Mouse (Mus musculus) hindbrain, embryonic 12.5 days (tissue): ENCODE measurements around the gene 1700016K19Rik. TPM values are rescaled to one million over a fixed set of nuclear protein-coding genes. Genes with fewer than 3 reads are reported as not detected.

ENCODE experiments used
- ATAC-seq: fragments of 200-750 bp; cut with Nextera tagmentation; 2 replicates; pipeline ENCODE4 v1.8.0; 2017; ENCODE audit warnings: moderate TSS enrichment; ENCODE audit not compliant: low FRiP score
- H3K27ac ChIP-seq: fragments of 300-500 bp; sonication (generic); 2 replicates; pipeline ENCODE4 v1.5.1; 2016; ENCODE audit warnings: mild to moderate bottlenecking
- H3K27me3 ChIP-seq: fragments of 300-500 bp; sonication (generic); 2 replicates; pipeline ENCODE4 v1.6.1; 2016; ENCODE audit warnings: mild to moderate bottlenecking
- H3K36me3 ChIP-seq: fragments of 300-500 bp; sonication (generic); 2 replicates; pipeline ENCODE4 v1.6.1; 2016; ENCODE audit warnings: mild to moderate bottlenecking
- H3K4me1 ChIP-seq: fragments of 300-500 bp; sonication (generic); 2 replicates; pipeline ENCODE4 v1.6.1; 2016
- H3K4me2 ChIP-seq: fragments of 300-500 bp; sonication (generic); replicated peaks from 2 replicates; pipeline ENCODE4 v1.6.1; 2016; ENCODE audit warnings: mild to moderate bottlenecking
- H3K4me3 ChIP-seq: fragments of 300-500 bp; sonication (generic); 2 replicates; pipeline ENCODE4 v1.5.1; 2016; ENCODE audit warnings: mild to moderate bottlenecking
- H3K9ac ChIP-seq: fragments of 300-500 bp; sonication (generic); 2 replicates; pipeline ENCODE4 v1.6.1; 2016; ENCODE audit warnings: mild to moderate bottlenecking, moderate library complexity
- H3K9me3 ChIP-seq: fragments of 300-500 bp; sonication (generic); replicated peaks from 2 replicates; pipeline ENCODE4 v1.6.1; 2016; ENCODE audit warnings: mild to moderate bottlenecking
- WGBS: fragments of 180-500 bp; shearing (Covaris S2); methylation state at CpG from one replicate; pipeline ENCODE4 v1.1.7; 2016; 5-methylcytosine and 5-hydroxymethylcytosine counted together
- polyA plus RNA-seq: library from polyadenylated mRNA; unstranded; fragments of >200 nt; fragmentation: Nextera tagmentation; extraction: Ambion mirVana; gene quantifications from 2 replicates; pipeline ENCODE4 v1.2.1, GENCODE M21; 2016

The 1700016K19Rik gene
- 2.0 and 3.7 TPM in 2 replicates for polyA plus RNA-seq

DNA sequence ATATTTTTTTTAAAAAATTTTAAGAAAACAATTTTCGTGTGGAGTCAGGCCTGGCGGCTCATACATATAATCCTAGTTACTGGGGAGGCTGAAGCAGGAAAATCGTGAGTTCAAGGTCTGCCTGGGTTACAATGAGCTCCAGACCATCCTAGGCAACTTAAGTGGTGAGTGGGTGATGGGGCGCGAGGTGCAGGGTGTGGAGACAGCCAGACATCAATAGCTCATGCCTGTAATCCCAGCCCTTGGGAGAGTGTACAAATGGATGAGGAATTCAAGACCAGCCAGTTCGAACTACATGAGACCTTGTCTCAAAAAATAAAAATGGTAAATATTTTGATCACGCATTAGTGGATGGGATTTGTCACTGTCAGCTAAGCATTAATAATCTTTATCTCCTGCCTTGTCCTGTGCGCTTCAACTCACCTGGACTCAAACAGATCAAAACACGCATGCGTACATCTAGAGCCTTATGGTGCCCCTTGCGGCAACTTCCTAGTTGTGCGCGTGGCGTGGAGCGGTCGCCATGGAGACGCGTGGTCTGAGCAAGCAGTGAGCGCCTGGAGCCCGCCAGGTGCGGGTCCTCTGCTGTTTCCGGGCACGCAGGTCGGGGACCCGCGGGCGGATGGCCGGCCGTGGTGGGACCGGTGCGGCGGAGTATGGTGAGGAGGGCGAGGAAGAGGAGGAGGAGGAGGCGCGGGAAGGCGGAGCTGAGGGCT is at the start of gene 1700016K19Rik:
Gene 1700016K19Rik, plus strand, starts transcription at position 473 of the 716 bp plus-strand sequence.
- peak within 1 kb of the TSS; percentile 56 for H3K9ac ChIP-seq
- no peaks in the 10 kb centered on the region for H3K36me3 ChIP-seq
- H3K27ac ChIP-seq = no peak within 1 kb of the TSS
- 14% methylated on average over 33 of the region's 36 CpGs for WGBS
- H3K4me1 ChIP-seq = 0 out of 2 replicates have a peak, but pooled peaks cover 6% of the 10 kb centered on the region
- H3K4me2 ChIP-seq = peak within 1 kb of the TSS; percentile 85
- peaks cover 21% of the 10 kb centered on the region for H3K27me3 ChIP-seq
- peak within 1 kb of the TSS; percentile 51 for H3K4me3 ChIP-seq
- peak; percentile 85 for ATAC-seq
- H3K9me3 ChIP-seq = no peaks in the 10 kb centered on the region

DNA sequence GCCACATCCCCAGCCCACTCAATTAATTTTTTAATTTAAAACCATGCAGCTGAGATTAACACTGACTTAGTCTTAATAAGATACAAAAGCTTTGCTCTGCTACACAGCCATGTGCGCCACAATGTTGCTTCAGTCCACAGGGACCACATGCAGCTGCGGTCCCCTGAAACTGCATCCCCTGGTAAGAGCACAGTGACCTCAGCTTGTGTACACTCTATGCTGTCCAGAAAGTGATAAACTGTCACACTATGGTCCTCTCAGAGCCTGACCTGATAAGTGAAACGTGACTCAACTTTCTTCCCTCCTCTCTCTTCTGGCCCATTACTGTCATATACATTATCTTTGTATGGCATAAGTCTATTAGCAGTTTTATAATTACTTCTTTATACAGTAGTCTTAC is 49.3 kb upstream of the 1700016K19Rik start:
- no peak overlapping the region for H3K9ac ChIP-seq
- no peak overlapping the region for H3K27ac ChIP-seq
- ATAC-seq = peak; percentile 52; the same call in 1 of the 2 replicates
- peaks cover 19% of the 10 kb centered on the region for H3K4me1 ChIP-seq
- no peak overlapping the region for H3K4me3 ChIP-seq
- H3K27me3 ChIP-seq = no peaks in the 10 kb centered on the region
- 77% methylated on average over 3 of the region's 3 CpGs for WGBS
- no peaks in the 10 kb centered on the region for H3K36me3 ChIP-seq
- H3K4me2 ChIP-seq = no peak overlapping the region
- H3K9me3 ChIP-seq = no peaks in the 10 kb centered on the region

DNA sequence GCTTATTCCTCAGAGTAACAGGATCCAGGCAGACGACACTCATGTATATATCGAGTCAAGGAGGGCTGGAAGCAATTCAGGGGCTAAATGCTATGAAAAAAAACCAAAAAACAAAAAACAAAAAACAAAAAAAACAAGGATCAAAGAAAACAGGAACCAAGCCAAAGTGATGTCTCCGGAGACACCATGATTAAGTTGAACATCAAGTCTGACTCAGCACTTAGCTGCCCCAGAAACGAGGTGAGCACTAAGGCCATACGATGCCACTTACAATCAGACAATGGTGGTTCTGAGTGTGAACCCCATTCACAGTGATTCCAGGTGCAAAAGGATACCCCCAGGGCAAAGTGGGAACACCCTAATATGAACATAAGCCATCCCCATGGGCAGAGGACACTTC is 47.8 kb upstream of the 1700016K19Rik start:
- no peak overlapping the region for H3K27ac ChIP-seq
- no peak overlapping the region for H3K9ac ChIP-seq
- no peak overlapping the region for H3K4me2 ChIP-seq
- H3K36me3 ChIP-seq = no peaks in the 10 kb centered on the region
- H3K4me1 ChIP-seq = peaks cover 5% of the 10 kb centered on the region; the same call in 1 of the 2 replicates
- 84% methylated on average over 5 of the region's 5 CpGs for WGBS
- H3K4me3 ChIP-seq = no peak overlapping the region
- ATAC-seq = no peak
- no peaks in the 10 kb centered on the region for H3K9me3 ChIP-seq
- no peaks in the 10 kb centered on the region for H3K27me3 ChIP-seq

DNA sequence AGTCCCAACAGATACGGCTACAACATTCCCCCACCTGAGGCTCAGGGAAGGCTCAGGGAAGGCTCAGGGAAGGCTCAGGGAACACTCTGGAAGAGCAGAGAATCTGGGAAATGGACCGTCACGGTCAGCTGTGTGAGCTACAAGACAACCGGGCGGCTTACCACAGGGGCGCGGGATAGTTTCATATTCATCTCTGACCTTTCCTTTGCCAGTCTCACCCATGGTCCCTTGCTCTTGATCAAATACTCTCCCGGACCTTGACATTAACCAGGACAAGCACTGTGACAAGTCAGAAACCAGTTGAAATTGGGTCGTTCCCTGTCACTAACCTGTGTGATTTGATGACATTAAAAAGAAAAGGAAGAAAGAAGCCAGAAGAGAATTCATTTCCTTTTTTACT is 44.8 kb upstream of the 1700016K19Rik start:
- H3K27ac ChIP-seq = no peak overlapping the region
- no peak overlapping the region for H3K4me3 ChIP-seq
- WGBS = 90% methylated on average over 9 of the region's 9 CpGs
- no peaks in the 10 kb centered on the region for H3K36me3 ChIP-seq
- no peak overlapping the region for H3K9ac ChIP-seq
- no peak for ATAC-seq
- H3K4me2 ChIP-seq = no peak overlapping the region
- H3K27me3 ChIP-seq = no peaks in the 10 kb centered on the region
- no peaks in the 10 kb centered on the region for H3K9me3 ChIP-seq
- H3K4me1 ChIP-seq = no peaks in the 10 kb centered on the region

DNA sequence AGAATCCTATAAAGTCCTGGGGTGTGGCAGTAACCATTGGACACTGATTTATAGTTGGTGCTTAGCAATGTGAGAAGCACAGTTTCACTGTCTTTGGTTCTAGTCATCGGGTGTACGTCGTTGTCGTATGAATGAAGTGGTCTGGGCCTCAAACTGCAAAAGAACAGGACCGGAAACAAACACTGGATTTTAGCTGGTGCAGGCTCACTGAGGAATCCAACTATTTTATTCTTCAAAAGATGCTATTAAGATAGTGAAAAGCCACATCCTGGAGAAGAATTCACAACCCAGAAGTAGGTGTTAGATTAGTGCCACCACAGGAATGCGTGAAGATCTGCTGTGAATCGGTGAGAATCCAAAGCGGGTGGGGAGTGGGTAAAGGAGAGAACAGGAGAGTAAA is 43.1 kb upstream of the 1700016K19Rik start:
- Histone ChIP-seq H3K9me3 (no peaks in the 10 kb centered on the region), H3K4me2 (no peak overlapping the region), H3K36me3 (no peaks in the 10 kb centered on the region), H3K4me1 (no peaks in the 10 kb centered on the region), H3K27me3 (no peaks in the 10 kb centered on the region), H3K27ac (no peak overlapping the region), H3K9ac (no peak overlapping the region), H3K4me3 (no peak overlapping the region)
- no peak for ATAC-seq
- WGBS = 80% methylated on average over 8 of the region's 8 CpGs

DNA sequence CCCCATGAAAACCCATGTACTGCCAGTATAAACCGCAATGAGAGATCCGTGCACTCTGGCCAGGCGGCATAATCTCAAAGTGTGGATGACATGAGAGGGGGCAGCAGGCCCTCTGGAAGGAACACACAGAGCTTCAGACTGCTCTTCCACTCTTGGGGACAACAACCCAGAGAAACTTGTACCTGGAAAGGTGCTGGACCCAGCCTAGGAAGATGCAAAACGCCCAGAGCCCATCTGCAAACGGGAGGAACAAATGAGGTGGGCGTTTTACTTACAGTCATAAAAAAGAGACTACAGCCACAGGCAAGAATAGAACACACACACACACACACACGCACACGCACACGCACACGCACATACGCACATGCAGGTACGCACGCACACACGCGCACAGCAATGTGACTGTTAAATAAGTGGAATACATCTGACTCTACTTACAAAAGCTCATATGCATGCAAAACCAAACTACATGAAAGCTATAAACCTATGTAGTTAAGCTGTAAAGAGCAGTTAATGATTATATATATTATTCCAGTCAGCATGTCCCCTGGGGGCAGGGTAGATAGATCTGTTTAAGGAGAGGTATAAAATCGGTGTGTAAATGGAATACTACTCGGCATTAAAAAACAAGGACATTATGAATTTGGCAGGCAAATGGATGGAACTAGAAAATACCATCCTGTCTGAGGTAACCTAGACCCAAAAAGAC is 42.4 kb upstream of the 1700016K19Rik start:
- Histone ChIP-seq H3K4me1 (peaks cover 5% of the 10 kb centered on the region; the same call in 1 of the 2 replicates), H3K4me2 (no peak overlapping the region), H3K9me3 (no peaks in the 10 kb centered on the region), H3K9ac (no peak overlapping the region), H3K27me3 (no peaks in the 10 kb centered on the region), H3K36me3 (no peaks in the 10 kb centered on the region), H3K27ac (no peak overlapping the region), H3K4me3 (no peak overlapping the region)
- ATAC-seq = no peak
- 89% methylated on average over 17 of the region's 17 CpGs for WGBS

DNA sequence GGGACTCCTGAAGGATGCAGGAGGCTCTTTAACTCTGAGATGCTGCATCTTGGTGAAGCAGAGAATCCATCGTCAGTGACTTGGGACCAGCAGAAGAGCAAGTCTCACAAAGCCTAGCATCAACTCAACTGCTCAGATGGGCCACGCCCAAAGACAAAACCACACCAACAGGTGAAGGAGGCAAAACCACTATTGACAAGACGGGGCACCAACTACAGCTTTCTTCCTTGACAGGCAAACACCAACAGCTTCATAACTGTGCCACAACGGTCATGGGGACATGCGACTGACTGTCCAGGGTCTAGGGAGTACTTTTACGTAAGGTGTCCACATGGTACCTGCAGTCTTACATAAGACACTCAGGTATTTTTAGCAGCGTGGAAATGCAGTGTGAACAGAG is 37.9 kb upstream of the 1700016K19Rik start:
- ATAC-seq = no peak
- no peak overlapping the region for H3K9ac ChIP-seq
- H3K4me3 ChIP-seq = no peak overlapping the region
- no peak overlapping the region for H3K4me2 ChIP-seq
- H3K36me3 ChIP-seq = no peaks in the 10 kb centered on the region
- H3K4me1 ChIP-seq = peaks cover 39% of the 10 kb centered on the region
- no peaks in the 10 kb centered on the region for H3K9me3 ChIP-seq
- WGBS = 80% methylated on average over 7 of the region's 7 CpGs
- H3K27ac ChIP-seq = no peak overlapping the region
- peaks cover 18% of the 10 kb centered on the region for H3K27me3 ChIP-seq

DNA sequence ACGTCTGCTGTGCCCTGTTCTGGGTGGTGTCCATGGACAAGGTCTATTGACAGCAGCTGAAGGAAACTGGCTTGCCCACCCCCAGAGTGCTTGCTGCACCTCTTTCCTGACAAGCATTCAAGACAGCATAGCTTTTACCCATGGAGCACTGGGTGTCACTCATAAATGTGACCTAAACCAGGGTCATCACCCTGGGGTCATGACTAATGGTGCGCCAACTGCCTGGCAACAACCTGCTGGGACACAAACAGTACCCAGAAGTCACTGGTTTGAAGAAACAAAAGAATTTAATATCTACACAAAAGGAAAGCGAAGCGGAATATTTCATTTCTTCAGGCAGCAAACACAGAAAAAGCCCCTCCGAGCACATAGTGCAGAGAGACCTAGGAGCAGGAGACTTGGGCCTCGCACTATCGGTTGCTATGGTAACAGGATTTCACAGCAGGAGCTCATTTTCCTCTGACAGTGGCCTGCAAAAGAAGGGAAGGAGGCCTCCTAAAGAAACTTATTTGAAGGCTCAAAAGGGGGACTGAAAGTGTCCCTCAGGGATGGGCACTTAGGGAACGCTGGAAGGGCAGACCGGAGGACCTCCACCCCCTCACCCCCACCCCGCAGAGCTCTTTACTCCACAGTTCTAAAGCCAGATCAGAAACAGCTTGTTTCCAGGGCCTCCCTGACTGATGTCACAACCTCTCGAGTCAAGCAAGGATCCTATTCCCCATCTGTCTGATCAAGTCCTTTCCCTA is 35.8 kb upstream of the 1700016K19Rik start:
- ATAC-seq = peak; percentile 21; the same call in 1 of the 2 replicates
- Histone ChIP-seq H3K9ac (no peak overlapping the region), H3K9me3 (no peaks in the 10 kb centered on the region), H3K36me3 (no peaks in the 10 kb centered on the region), H3K4me3 (no peak overlapping the region), H3K4me1 (peaks cover 45% of the 10 kb centered on the region), H3K27me3 (peaks cover 28% of the 10 kb centered on the region), H3K27ac (peak overlapping the region; percentile 45; the same call in 1 of the 2 replicates), H3K4me2 (peak overlapping the region; percentile 0)
- 9% methylated on average over 11 of the region's 11 CpGs for WGBS

DNA sequence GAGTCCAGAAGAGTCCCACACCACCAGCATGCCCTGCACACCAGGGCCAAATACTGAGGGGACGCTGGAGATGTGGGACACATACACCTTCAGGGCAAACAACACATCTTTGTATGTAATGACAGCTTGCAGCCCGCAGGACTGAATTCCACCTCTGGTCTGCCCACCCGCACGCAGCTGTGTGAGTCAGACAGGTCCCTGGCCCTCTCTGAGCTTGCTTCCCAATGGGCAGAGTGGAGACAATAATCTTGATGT is 35.3 kb upstream of the 1700016K19Rik start:
- Histone ChIP-seq H3K4me2 (peak overlapping the region; percentile 0; the same call in 1 of the 2 replicates), H3K9ac (no peak overlapping the region)
- 15% methylated on average over 4 of the region's 4 CpGs for WGBS

DNA sequence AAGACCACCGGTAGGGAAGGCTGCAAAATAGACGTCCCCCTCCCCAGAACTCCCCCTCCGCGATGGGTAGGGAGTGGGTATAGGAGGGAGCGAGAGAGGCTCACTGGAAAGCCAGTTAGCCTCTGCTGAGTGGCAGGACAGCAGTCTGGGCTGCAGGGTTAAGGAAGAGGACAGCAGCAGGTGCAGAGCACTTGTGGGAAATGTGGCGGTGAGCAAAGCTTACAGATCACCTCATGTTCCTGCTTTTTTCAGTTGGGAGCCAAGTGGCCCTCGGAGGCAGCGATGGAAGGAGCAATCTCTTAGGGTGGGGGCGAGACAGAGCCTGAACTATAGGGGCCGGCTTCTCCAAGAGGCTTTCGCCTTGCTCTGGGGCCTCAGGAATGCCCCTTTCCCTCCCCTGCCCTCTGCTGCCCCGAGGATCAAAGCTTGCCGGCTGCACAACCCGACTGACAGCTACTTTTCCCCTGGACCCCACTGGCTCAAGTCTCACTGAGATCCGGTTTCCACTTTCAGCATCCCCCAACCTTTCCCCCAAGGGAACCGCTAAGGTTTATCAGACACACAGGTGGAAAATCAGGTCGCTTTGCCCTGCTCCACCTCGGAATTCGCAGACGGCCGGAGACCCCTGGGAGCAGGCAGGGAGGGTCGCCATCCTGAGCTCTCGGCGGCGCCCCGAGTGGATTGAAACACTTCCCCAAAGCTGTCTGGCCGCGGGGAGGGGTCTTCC is 33.9 kb upstream of the 1700016K19Rik start:
- Histone ChIP-seq H3K27ac (no peak overlapping the region), H3K9ac (peak overlapping the region; percentile 59), H3K27me3 (peaks cover 36% of the 10 kb centered on the region), H3K4me3 (peak overlapping the region; percentile 60), H3K9me3 (no peaks in the 10 kb centered on the region), H3K4me2 (peak overlapping the region; percentile 98), H3K4me1 (peaks cover 45% of the 10 kb centered on the region), H3K36me3 (no peaks in the 10 kb centered on the region)
- no peak for ATAC-seq
- 2% methylated on average over 28 of the region's 28 CpGs for WGBS

More for the DNA sequence above, 35.3 kb upstream of the 1700016K19Rik start:
- Histone ChIP-seq H3K4me3 (no peak overlapping the region), H3K27ac (0 out of 2 replicates have a peak overlapping the region, but pooled peaks have one; percentile 25), H3K36me3 (no peaks in the 10 kb centered on the region), H3K4me1 (peaks cover 45% of the 10 kb centered on the region), H3K27me3 (peaks cover 33% of the 10 kb centered on the region), H3K9me3 (no peaks in the 10 kb centered on the region)
- ATAC-seq = 0 out of 2 replicates have a peak, but pooled peaks have one; percentile 7

DNA sequence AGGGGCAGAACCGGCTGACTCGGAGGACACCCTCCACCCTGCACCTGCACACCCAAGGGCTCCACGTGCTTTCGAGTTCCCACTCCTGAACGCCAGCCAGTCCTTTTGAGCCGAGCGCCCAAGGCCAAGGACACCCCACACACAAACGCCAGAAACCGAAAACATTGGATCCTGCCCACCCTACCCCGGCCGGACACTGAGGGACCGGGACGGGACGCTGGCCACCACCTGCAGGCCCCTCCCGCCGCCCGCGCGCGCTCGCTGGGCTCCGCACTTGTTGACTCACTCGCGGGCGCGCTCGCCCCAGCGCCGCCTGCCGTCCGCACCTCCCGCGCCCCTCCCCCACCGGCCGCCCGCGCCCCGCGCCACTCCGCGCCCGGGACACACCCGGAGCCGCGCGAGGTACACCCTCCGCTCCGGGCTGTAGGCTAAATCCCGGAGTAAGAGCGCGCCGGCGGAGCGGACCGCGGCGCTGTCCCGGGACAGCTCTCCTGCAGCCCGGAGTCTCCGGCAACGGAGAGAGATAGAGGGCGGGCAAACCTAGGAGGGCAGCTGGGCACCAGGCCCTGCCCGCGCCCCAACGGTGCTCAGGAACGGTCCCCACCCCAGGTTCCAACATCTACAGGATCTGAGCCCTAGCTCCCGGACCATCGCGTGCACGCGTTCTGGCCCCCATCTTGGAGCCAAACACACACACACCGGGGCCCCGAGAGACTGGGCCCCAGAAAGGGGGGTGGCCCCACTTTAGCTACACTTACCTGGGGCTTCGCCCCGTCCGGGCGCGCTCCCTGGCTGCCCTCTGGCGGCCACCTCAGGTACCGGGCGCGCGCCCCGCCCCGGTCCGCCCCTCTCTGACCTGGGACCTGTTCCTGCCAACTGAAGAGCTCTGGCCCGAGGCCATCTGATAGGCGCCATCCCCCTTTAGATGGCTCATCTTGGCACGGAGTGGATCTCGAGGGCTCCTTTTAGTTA is 33.0 kb upstream of the 1700016K19Rik start:
- peak overlapping the region; percentile 98 for H3K4me2 ChIP-seq
- peak overlapping the region; percentile 60 for H3K4me3 ChIP-seq
- ATAC-seq = peak; percentile 61
- peak overlapping the region; percentile 59 for H3K9ac ChIP-seq
- peaks cover 42% of the 10 kb centered on the region for H3K27me3 ChIP-seq
- H3K4me1 ChIP-seq = peaks cover 45% of the 10 kb centered on the region
- no peaks in the 10 kb centered on the region for H3K36me3 ChIP-seq
- no peaks in the 10 kb centered on the region for H3K9me3 ChIP-seq
- WGBS = 1% methylated on average over 84 of the region's 90 CpGs
- H3K27ac ChIP-seq = peak overlapping the region; percentile 48
